Mouse (Mus musculus) CH12.LX (cell line): Measurements from ENCODE around the gene Dtd2. TPM values are rescaled to one million over a fixed set of nuclear protein-coding genes. Genes with fewer than 3 reads are reported as not detected.

ENCODE experiments used
- DNase-seq: peaks from one replicate; pipeline ENCODE4 v3.0.0-alpha.2; 2013; ENCODE audit errors: extremely low read depth
- H3K27ac ChIP-seq: 2 replicates; pipeline ENCODE4 v1.5.1; 2012; ENCODE audit warnings: low read depth, mild to moderate bottlenecking, control low read depth, moderate library complexity; ENCODE audit not compliant: insufficient read depth
- H3K27me3 ChIP-seq: replicated peaks from 2 replicates; pipeline ENCODE3; 2012; ENCODE audit warnings: inconsistent platforms
- H3K36me3 ChIP-seq, 2 experiments: replicated peaks in 1 of 2; 2 replicates each; pipeline versions ENCODE3 to v1.6.1; 2012; ENCODE audit warnings: inconsistent platforms in 1 of 2, low read length in 1 of 2, mild to moderate bottlenecking in 1 of 2, mixed read lengths in 1 of 2, moderate library complexity in 1 of 2; ENCODE audit not compliant: control insufficient read depth in 1 of 2, insufficient read depth in 1 of 2
- H3K4me1 ChIP-seq, 2 experiments: 2 replicates each; pipeline ENCODE4 v1.6.1; 2012; ENCODE audit warnings: inconsistent platforms in 1 of 2, moderate library complexity in 1 of 2; ENCODE audit not compliant: insufficient read depth in 2 of 2, control insufficient read depth in 1 of 2
- H3K4me2 ChIP-seq: 2 replicates; pipeline ENCODE4 v1.6.1; 2012; ENCODE audit warnings: low read depth, mild to moderate bottlenecking, control low read depth; ENCODE audit not compliant: poor library complexity, insufficient read depth, severe bottlenecking
- H3K4me3 ChIP-seq, 3 experiments: fragments of 150-350 bp in 1 of 3; sonication (generic) in 1 of 3; replicated peaks in 1 of 3; 2 replicates each; pipeline versions ENCODE3 to v1.5.1; 2011 to 2012; ENCODE audit warnings: low read depth in 2 of 3, low read length in 2 of 3, mild to moderate bottlenecking in 2 of 3, moderate library complexity in 2 of 3, control low read depth in 1 of 3, improper control_type of control experiment in 1 of 3, inconsistent platforms in 1 of 3, mixed read lengths in 1 of 3; ENCODE audit not compliant: poor library complexity in 1 of 3
- H3K79me2 ChIP-seq: replicated peaks from 2 replicates; pipeline ENCODE4 v1.6.1; 2012; ENCODE audit warnings: mild to moderate bottlenecking, moderate library complexity; ENCODE audit not compliant: control insufficient read depth, poor library complexity, insufficient read depth, severe bottlenecking; ENCODE audit errors: extremely low read depth
- H3K9ac ChIP-seq: 2 replicates; pipeline ENCODE4 v1.6.1; 2012; ENCODE audit warnings: low read depth, mild to moderate bottlenecking, control low read depth, moderate library complexity; ENCODE audit not compliant: insufficient read depth
- H3K9me3 ChIP-seq: replicated peaks from 2 replicates; pipeline ENCODE3; 2012; ENCODE audit warnings: low read length, inconsistent platforms, mixed read lengths
- BHLHE40 ChIP-seq: IDR thresholded peaks from 2 replicates; pipeline ENCODE4 v1.6.1; 2011; ENCODE audit warnings: mild to moderate bottlenecking, low read depth, low read length, improper control_type of control experiment
- CHD1 ChIP-seq: IDR thresholded peaks from 2 replicates; pipeline ENCODE4 v1.6.1; 2012; ENCODE audit warnings: low read depth, low read length, improper control_type of control experiment, inconsistent platforms
- CHD2 ChIP-seq: IDR thresholded peaks from 2 replicates; pipeline ENCODE4 v1.6.1; 2011; ENCODE audit warnings: low read length, improper control_type of control experiment
- CTCF ChIP-seq, 2 experiments: IDR thresholded peaks in 1 of 2; conservative IDR thresholded peaks in 1 of 2; 2 replicates each; pipeline ENCODE4 v1.5.1; 2011 to 2012; ENCODE audit warnings: low read depth in 2 of 2, low read length in 2 of 2, improper control_type of control experiment in 1 of 2, inconsistent platforms in 1 of 2, mild to moderate bottlenecking in 1 of 2, moderate library complexity in 1 of 2
- E2F4 ChIP-seq: IDR thresholded peaks from 2 replicates; pipeline ENCODE4 v1.6.1; 2011; ENCODE audit warnings: low read depth, low read length, improper control_type of control experiment; ENCODE audit not compliant: insufficient replicate concordance
- ELF1 ChIP-seq: IDR thresholded peaks from 2 replicates; pipeline ENCODE4 v1.6.1; 2014; ENCODE audit warnings: low read depth, mild to moderate bottlenecking, inconsistent platforms, low read length, improper control_type of control experiment
- EP300 ChIP-seq: IDR thresholded peaks from 2 replicates; pipeline ENCODE4 v1.6.1; 2011; ENCODE audit warnings: low read length, improper control_type of control experiment
- ETS1 ChIP-seq: conservative IDR thresholded peaks from 2 replicates; pipeline ENCODE4 v1.6.1; 2012; ENCODE audit warnings: low read depth, mild to moderate bottlenecking, inconsistent platforms, low read length, improper control_type of control experiment, moderate library complexity
- GABPA ChIP-seq: IDR thresholded peaks from 2 replicates; pipeline ENCODE4 v1.6.1; 2012; ENCODE audit warnings: low read depth, low read length, improper control_type of control experiment, inconsistent platforms; ENCODE audit not compliant: insufficient replicate concordance
- HCFC1 ChIP-seq: IDR thresholded peaks from 2 replicates; pipeline ENCODE4 v1.6.1; 2012; ENCODE audit warnings: low read depth, mild to moderate bottlenecking, inconsistent platforms, low read length, improper control_type of control experiment
- JUN ChIP-seq: IDR thresholded peaks from 2 replicates; pipeline ENCODE4 v1.6.1; 2011; ENCODE audit warnings: low read depth, mild to moderate bottlenecking, low read length, improper control_type of control experiment, moderate library complexity; ENCODE audit not compliant: insufficient read depth
- JUND ChIP-seq: conservative IDR thresholded peaks from 2 replicates; pipeline ENCODE4 v1.6.1; 2011; ENCODE audit warnings: low read depth, low read length, improper control_type of control experiment
- KAT2A ChIP-seq: IDR thresholded peaks from 2 replicates; pipeline ENCODE4 v1.6.1; 2012; ENCODE audit warnings: low read length, improper control_type of control experiment, inconsistent platforms; ENCODE audit not compliant: insufficient replicate concordance
- MAFK ChIP-seq: IDR thresholded peaks from 2 replicates; pipeline ENCODE4 v1.6.1; 2011; ENCODE audit warnings: low read length, improper control_type of control experiment; ENCODE audit not compliant: insufficient replicate concordance
- MAX ChIP-seq: IDR thresholded peaks from 2 replicates; pipeline ENCODE4 v1.6.1; 2011; ENCODE audit warnings: low read length, improper control_type of control experiment
- MAZ ChIP-seq: IDR thresholded peaks from 2 replicates; pipeline ENCODE4 v1.6.1; 2012; ENCODE audit warnings: low read depth, mild to moderate bottlenecking, inconsistent platforms, low read length, improper control_type of control experiment, moderate library complexity
- MEF2A ChIP-seq: IDR thresholded peaks from 2 replicates; pipeline ENCODE4 v1.6.1; 2014; ENCODE audit warnings: low read depth, mild to moderate bottlenecking, inconsistent platforms, low read length, improper control_type of control experiment, borderline replicate concordance
- MXI1 ChIP-seq: IDR thresholded peaks from 2 replicates; pipeline ENCODE4 v1.6.1; 2011; ENCODE audit warnings: mild to moderate bottlenecking, low read depth, low read length, improper control_type of control experiment
- NELFE ChIP-seq: IDR thresholded peaks from 2 replicates; pipeline ENCODE4 v1.6.1; 2011; ENCODE audit warnings: low read depth, low read length, improper control_type of control experiment
- NRF1 ChIP-seq: IDR thresholded peaks from 2 replicates; pipeline ENCODE4 v1.6.1; 2014; ENCODE audit warnings: low read depth, mild to moderate bottlenecking, inconsistent platforms, low read length, improper control_type of control experiment, moderate library complexity
- POLR2A ChIP-seq: IDR thresholded peaks from 2 replicates; pipeline ENCODE4 v1.6.1; 2011; ENCODE audit warnings: low read depth, mild to moderate bottlenecking, improper control_type of control experiment, low read length
- POLR2AphosphoS2 ChIP-seq: IDR thresholded peaks from 2 replicates; pipeline ENCODE4 v1.6.1; 2011; ENCODE audit warnings: low read depth, low read length, improper control_type of control experiment
- RAD21 ChIP-seq: IDR thresholded peaks from 2 replicates; pipeline ENCODE4 v1.6.1; 2011; ENCODE audit warnings: low read depth, mild to moderate bottlenecking, low read length, improper control_type of control experiment, moderate library complexity
- SIN3A ChIP-seq: IDR thresholded peaks from 2 replicates; pipeline ENCODE4 v1.6.1; 2012; ENCODE audit warnings: low read length, improper control_type of control experiment, inconsistent platforms
- TCF12 ChIP-seq: IDR thresholded peaks from 2 replicates; pipeline ENCODE4 v1.6.1; 2014; ENCODE audit warnings: low read depth, mild to moderate bottlenecking, inconsistent platforms, low read length, improper control_type of control experiment
- UBTF ChIP-seq: IDR thresholded peaks from 2 replicates; pipeline ENCODE4 v1.6.1; 2012; ENCODE audit warnings: low read depth, mild to moderate bottlenecking, inconsistent platforms, low read length, improper control_type of control experiment, moderate library complexity
- USF1 ChIP-seq: IDR thresholded peaks from 2 replicates; pipeline ENCODE4 v1.6.1; 2014; ENCODE audit warnings: low read depth, mild to moderate bottlenecking, inconsistent platforms, low read length, improper control_type of control experiment
- ZC3H11A ChIP-seq: IDR thresholded peaks from 2 replicates; pipeline ENCODE4 v1.6.1; 2012; ENCODE audit warnings: low read depth, mild to moderate bottlenecking, inconsistent platforms, low read length, improper control_type of control experiment
- ZKSCAN1 ChIP-seq: IDR thresholded peaks from 2 replicates; pipeline ENCODE4 v1.6.1; 2012; ENCODE audit warnings: low read depth, inconsistent platforms, low read length, improper control_type of control experiment, borderline replicate concordance
- dilution Hi-C: fragments of 300-500 bp; cut with MboI; formaldehyde crosslinking; loops from 2 replicates; pipeline ENCODE4 v1.14.3; 2020; ENCODE audit warnings: low sequenced_read_pairs; ENCODE audit not compliant: extremely low pct_unique_long_range_greater_than_20kb, extremely low pct_ligation_motif_present
- in situ Hi-C: fragments of 300-500 bp; cut with MboI; formaldehyde crosslinking; loops from 3 replicates; pipeline ENCODE4 v1.14.3; 2019; ENCODE audit warnings: low sequenced_read_pairs, low pct_ligation_motif_present, low pct_unique_long_range_greater_than_20kb, mixed read lengths
- polyA plus RNA-seq: library from polyadenylated mRNA; unstranded; fragments of >175 nt; gene quantifications from 2 replicates; pipeline ENCODE4 v1.2.1, GENCODE M21; 2012; ENCODE audit warnings: low read depth; ENCODE audit not compliant: insufficient read length
- total RNA-seq, 2 experiments: library from RNA; depleted of rRNA; stranded (reverse); fragments of 300-350 nt in 1 of 2; fragments of >200 nt in 1 of 2; gene quantifications; 2 replicates each; pipeline ENCODE4 v1.2.3; 2012 to 2014

The Dtd2 gene
- total and polyA plus RNA-seq, 3 experiments, result 24.5 to 39.6 (median 31.5) TPM

DNA sequence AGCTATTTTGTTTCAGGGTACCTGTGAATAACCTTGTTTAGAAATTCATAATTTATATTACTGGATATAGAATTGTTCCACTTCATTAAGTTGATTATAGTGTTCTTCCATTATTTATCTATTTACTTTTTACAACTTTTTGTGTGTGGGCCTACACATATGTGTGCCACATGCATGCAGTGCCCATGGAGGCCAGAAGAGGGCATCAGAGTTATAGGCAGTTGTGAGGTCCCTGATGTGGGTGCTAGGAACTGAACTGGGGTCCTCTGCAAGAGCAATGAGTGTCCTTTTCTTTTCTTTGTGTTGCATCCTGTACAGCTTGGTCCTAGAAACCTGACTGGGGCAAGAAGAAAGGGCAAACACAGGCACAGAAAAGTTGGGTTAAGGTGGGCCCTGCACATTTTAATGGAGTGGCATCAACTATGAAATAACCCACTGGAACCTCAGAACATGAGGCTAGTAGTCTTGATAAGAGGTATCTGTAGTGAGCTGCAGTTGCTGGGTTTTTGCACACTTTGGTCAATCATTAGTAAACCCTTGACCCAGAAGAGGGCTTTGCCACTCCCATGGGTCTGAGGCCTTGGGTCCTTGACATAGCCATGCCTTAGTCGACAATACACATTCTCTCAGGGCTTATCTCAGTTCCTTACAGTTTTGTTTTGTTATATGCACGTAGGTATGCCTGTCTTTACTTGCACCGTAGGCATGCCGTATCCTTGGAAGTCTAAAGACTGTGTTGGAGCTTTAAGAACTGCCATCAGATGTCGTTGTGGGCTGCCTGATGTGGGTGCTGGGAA is 33.8 kb downstream of the Dtd2 start:
- dilution Hi-C loops, result no loop called here
- Histone ChIP-seq H3K4me3 (no peak overlapping the region), H3K27me3 (no peaks in the 10 kb centered on the region), H3K4me1 (peaks cover 0 to 12% of the 10 kb centered on the region in 2 experiments; a peak in 2 of 4 replicates), H3K27ac (no peak overlapping the region), H3K4me2 (no peak overlapping the region), H3K79me2 (no peaks in the 10 kb centered on the region), H3K9me3 (peaks cover 7% of the 10 kb centered on the region), H3K9ac (no peak overlapping the region), H3K36me3 (no peaks in the 10 kb centered on the region)
- in situ Hi-C loops, result no loop called here
- TF ChIP-seq CTCF (conservative IDR thresholded peaks at IDR 0.05 in 1 of 2, IDR thresholded peaks at IDR 0.05 in 1 of 2; ENCODE audit: low read depth in 2 of 2, low read length in 2 of 2) (peak in 1 of 2 experiments; percentile 17; a peak in 1 of 4 replicates), SIN3A (no peak), KAT2A (no peak)
- DNase-seq, result no peak

- DNase-seq, result peak; percentile 75
- Histone ChIP-seq H3K4me3 (peak within 1 kb of the TSS; percentile 57 to 97 (median 96)), H3K9ac (peak within 1 kb of the TSS; percentile 92), H3K79me2 (no peaks in the 10 kb centered on the region), H3K9me3 (peaks cover 7% of the 10 kb centered on the region), H3K27me3 (no peaks in the 10 kb centered on the region), H3K4me2 (peak within 1 kb of the TSS; percentile 82), H3K4me1 (peaks cover 0 to 12% of the 10 kb centered on the region in 2 experiments; a peak in 2 of 4 replicates), H3K36me3 (no peaks in the 10 kb centered on the region), H3K27ac (0 out of 2 replicates have a peak within 1 kb of the TSS, but pooled peaks have one; percentile 4)
- dilution Hi-C loops, result no loop called here
- in situ Hi-C loops, result no loop called here
- no peak for TF ChIP-seq CTCF (conservative IDR thresholded peaks at IDR 0.05 in 1 of 2, IDR thresholded peaks at IDR 0.05 in 1 of 2; ENCODE audit: low read depth in 2 of 2, low read length in 2 of 2)
- peak; percentile 87 for TF ChIP-seq POLR2A
- peak; percentile 73; the same call in 1 of the 2 replicates for TF ChIP-seq MXI1
- TF ChIP-seq NELFE, result peak; percentile 63; the same call in 1 of the 2 replicates
- TF ChIP-seq CHD2, result no peak
- 0 out of 2 replicates have a peak, but pooled peaks have one; percentile 6 for TF ChIP-seq NRF1
- TF ChIP-seq USF1, result no peak
- TF ChIP-seq HCFC1, result peak; percentile 87
- peak; percentile 96 for TF ChIP-seq MAZ
- no peak for TF ChIP-seq JUND
- TF ChIP-seq BHLHE40, result no peak
- TF ChIP-seq ELF1, result no peak
- TF ChIP-seq SIN3A, result peak; percentile 87
- no peak for TF ChIP-seq CHD1
- TF ChIP-seq JUN, result no peak
- TF ChIP-seq EP300, result no peak
- no peak for TF ChIP-seq ETS1
- TF ChIP-seq KAT2A, result no peak
- no peak for TF ChIP-seq MAX
- no peak for TF ChIP-seq POLR2AphosphoS2
- no peak for TF ChIP-seq RAD21
- TF ChIP-seq E2F4, result no peak
- no peak; the same call in 1 of the 2 replicates for TF ChIP-seq GABPA
- TF ChIP-seq ZC3H11A, result no peak
- TF ChIP-seq TCF12, result peak; percentile 81
- TF ChIP-seq ZKSCAN1, result no peak
- no peak for TF ChIP-seq MAFK
- TF ChIP-seq UBTF, result 0 out of 2 replicates have a peak, but pooled peaks have one; percentile 55
- peak; percentile 79 for TF ChIP-seq MEF2A
These were observed 35.1 kb downstream of the Dtd2 start, which contains the start of gene Heatr5a for GRCm38 (mm10) chr12:51971070-51971664. Heatr5a (minus strand) TSS chr12:51971321.
